Mouse (Mus musculus) kidney, adult 18-20 months (tissue): ENCODE data around the gene Aldoc.

Source experiments
- DNase-seq: peaks from one replicate; pipeline ENCODE4 v3.0.0; 2021

The Aldoc gene

DNA sequence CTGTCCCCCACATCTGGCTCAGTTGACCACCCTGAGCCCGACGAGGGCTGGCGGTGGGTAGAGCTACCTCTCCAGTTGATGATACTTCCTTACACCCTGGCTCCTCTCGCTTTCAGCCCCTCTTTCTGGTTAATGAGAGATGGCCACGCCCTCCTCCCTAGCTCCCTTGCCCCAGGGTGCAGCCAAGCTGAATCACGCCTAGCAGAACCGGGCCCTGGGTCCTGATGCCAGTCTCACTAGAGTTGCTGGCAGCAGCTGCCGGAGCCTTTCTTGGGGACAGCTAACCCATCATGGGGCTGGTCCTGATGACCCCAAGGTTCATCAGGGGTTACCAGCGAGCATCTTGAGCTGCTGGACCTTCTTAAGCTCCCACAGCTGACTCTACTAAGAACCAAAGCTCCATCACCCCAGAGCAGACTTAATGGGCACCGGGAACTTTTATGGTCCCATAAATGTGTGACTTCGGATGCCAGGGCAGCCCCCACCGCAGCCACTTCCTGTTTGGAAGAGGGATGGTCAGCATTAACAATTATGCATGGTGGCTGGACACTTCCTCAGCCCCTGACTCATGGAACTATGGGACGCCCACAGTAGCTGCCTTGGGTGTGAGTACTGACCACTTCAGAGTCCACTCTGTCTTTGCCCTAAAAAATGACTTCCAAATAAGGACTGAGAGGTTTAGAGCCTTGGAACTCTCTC is 40.7 kb downstream of the Aldoc start:
- no peak for DNase-seq

- DNase-seq = no peak
Measured at GRCm38 (mm10) chr11:78364103-78364502, 41.3 kb downstream of the Aldoc start.

DNA sequence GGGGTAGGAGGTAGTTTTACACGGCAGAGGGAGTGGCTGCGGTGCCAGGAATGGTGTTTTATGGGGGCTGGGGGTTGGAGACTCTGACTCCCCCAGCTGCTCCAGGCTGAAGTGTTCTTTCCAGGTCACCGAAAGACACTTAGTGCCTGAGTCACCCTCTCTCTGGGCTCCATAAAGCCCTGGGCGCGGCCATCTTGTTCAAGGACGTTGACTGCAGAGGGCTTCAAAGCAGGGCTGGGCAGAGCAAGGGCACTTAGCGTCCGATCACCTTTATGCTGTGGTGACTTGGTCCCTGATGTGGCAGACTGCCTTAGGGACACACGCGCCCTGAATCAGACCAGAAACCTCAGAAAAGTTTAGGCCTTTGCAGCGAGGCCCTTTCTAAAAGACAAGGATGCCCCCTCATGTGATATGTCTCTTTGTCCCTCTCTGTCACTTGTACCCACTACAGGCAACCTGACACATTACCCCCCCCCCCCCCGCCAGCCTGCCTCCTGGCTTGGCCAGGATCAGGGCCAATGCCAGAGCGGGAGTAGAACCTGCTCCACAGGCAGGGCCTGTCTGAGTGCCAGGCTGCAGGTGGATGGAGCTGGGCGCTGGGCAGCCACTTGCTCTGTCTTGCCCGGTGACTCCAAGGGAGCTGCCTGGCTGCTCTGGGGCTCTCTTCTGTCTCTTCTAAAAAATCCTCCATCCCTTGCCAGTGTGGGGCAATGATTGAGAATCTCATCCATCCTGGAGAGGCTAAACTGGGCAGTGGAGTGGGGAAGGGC is 44.9 kb downstream of the Aldoc start:
- DNase-seq = no peak

- no peak for DNase-seq
Measured at GRCm38 (mm10) chr11:78370389-78370788, 47.6 kb downstream of the Aldoc start.

DNA sequence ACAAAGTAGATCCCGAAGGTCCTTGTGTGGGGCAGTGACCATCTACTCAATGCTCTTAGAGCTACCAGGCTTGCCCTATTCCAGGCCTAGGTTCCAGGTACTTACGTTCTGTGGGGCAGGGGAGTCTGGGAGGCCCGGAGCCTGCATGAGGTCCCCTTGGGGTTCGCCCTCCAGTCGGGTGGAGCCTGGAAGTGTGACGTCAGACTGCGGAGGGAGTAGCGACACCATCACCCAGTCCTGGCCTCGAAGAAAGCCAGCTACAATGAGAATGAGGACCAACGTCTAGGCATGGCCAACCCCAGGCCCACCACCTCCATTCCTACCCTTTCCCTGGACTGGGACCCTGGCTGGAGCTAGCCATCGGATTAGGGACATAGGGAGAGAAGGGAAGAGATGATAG is 48.9 kb downstream of the Aldoc start:
- DNase-seq = no peak

DNA sequence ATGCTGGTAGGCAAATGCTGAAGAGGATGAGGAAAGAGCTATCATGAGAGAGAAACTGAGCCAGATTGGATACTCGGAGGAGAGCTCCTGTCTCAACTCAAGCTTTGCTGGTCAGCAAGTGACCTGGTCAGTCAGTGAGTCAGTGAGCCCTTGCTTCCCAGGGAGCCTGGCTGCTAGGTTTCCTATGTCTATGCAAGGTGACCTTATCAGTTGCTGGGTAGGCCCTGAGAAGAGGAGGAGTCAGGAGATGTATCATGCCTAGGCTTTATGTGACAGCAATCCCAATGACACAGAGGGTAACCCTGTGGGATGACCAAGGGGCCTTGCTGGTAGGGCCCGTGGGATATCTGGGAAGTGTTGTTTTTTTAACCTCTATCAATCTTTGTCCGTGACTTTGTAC is 49.4 kb downstream of the Aldoc start:
- DNase-seq = no peak

GRCm38 (mm10) chr11:78372610-78373009 is 49.8 kb downstream of the Aldoc start:
- peak; percentile 42 for DNase-seq

- no peak for DNase-seq
Measured at GRCm38 (mm10) chr11:78374147-78374546, 51.4 kb downstream of the Aldoc start.
